Comparison of ENCODE assay signal across 30 mouse cellular contexts in the genomic region with DNA sequence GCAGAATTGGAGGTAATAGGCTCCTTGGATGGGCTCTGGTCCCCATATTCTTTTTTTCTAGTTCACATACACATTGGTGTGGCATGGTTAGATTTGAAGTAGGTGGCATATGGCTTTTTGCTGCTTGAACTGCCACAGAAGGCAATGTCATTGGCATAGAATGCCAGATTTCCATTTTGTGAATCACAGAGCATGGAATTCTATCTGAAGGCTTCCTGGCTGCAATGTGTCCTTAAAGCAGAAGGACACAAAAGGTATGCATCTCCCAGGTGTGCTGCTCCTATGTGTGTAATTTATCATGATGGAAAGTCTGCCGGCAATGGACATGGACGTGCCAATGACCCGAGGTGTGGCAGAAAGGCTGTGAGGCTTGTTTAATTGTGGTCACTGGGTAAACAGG.
DNase-seq lines count a peak whose midpoint lies in the region; ATAC-seq lines count a peak whose summit lies in the region.
"Had no signal": no experiment of that assay in that cellular context is flagged by ENCODE, and none has a peak within 500 bp of the region (broad histone marks: within the 10 kb centered on the region; RNA-seq: fewer than 3 reads in every experiment).

No protein-coding gene starts in this region.

- no peak overlapping the region for H3K4me3 ChIP-seq in forebrain, embryonic 14.5 days (ENCODE audit: low read depth, low read length)
- no peak overlapping the region for H3K4me3 ChIP-seq in forebrain, embryonic 12.5 days (replicated peaks)
- H3K4me3 ChIP-seq: embryonic facial prominence, embryonic 10.5 days; embryonic facial prominence, embryonic 15.5 days; forebrain, embryonic 13.5 days; heart, embryonic 10.5 days; heart, embryonic 15.5 days; liver, embryonic 13.5 days; midbrain, embryonic 13.5 days had no signal

- no peaks in the 10 kb centered on the region for H3K9me3 ChIP-seq in forebrain, embryonic 14.5 days (replicated peaks; ENCODE audit: control insufficient read depth, low read length)
- H3K9me3 ChIP-seq in forebrain, embryonic 12.5 days = no peaks in the 10 kb centered on the region
- H3K9me3 ChIP-seq: embryonic facial prominence, embryonic 10.5 days; embryonic facial prominence, embryonic 15.5 days; forebrain, embryonic 13.5 days; heart, embryonic 10.5 days; heart, embryonic 15.5 days; liver, embryonic 13.5 days; midbrain, embryonic 13.5 days had no signal

- no peak overlapping the region for H3K27ac ChIP-seq in forebrain, embryonic 14.5 days (ENCODE audit: low read depth, low read length)
- H3K27ac ChIP-seq in forebrain, embryonic 12.5 days = no peak overlapping the region
- H3K27ac ChIP-seq: embryonic facial prominence, embryonic 10.5 days; embryonic facial prominence, embryonic 15.5 days; forebrain, embryonic 13.5 days; heart, embryonic 10.5 days; heart, embryonic 15.5 days; liver, embryonic 13.5 days; macrophage; midbrain, embryonic 13.5 days had no signal

- H3K9ac ChIP-seq in forebrain, embryonic 14.5 days (ENCODE audit: low read length) = no peak overlapping the region
- no peak overlapping the region for H3K9ac ChIP-seq in forebrain, embryonic 12.5 days
- H3K9ac ChIP-seq: embryonic facial prominence, embryonic 15.5 days; forebrain, embryonic 13.5 days; heart, embryonic 15.5 days; liver, embryonic 13.5 days; midbrain, embryonic 13.5 days had no signal

- H3K27me3 ChIP-seq in forebrain, embryonic 14.5 days (replicated peaks; ENCODE audit: control insufficient read depth, insufficient read depth, low read length) = no peaks in the 10 kb centered on the region
- H3K27me3 ChIP-seq in forebrain, embryonic 12.5 days = no peaks in the 10 kb centered on the region
- H3K27me3 ChIP-seq: CH12.LX; embryonic facial prominence, embryonic 15.5 days; forebrain, embryonic 13.5 days; heart, embryonic 15.5 days; liver, embryonic 13.5 days; midbrain, embryonic 13.5 days had no signal

- H3K36me3 ChIP-seq in forebrain, embryonic 14.5 days (ENCODE audit: control insufficient read depth, insufficient read depth, low read length) = no peaks in the 10 kb centered on the region
- H3K36me3 ChIP-seq in forebrain, embryonic 12.5 days (replicated peaks) = no peaks in the 10 kb centered on the region
- H3K36me3 ChIP-seq: embryonic facial prominence, embryonic 10.5 days; embryonic facial prominence, embryonic 15.5 days; heart, embryonic 10.5 days; heart, embryonic 15.5 days; liver, embryonic 13.5 days; midbrain, embryonic 13.5 days had no signal

- ATAC-seq in forebrain, embryonic 14.5 days = no peak
- no peak for ATAC-seq in forebrain, embryonic 12.5 days (ENCODE audit: low FRiP score)
- peak; percentile 87 for ATAC-seq in cerebellum, adult (ENCODE audit: insufficient number of reproducible peaks, low FRiP score, low TSS enrichment)
- no peak for ATAC-seq in monocyte, adult 5-6 weeks (replicated peaks; ENCODE audit: insufficient number of reproducible peaks, low FRiP score, low TSS enrichment, poor library complexity, severe bottlenecking)
- ATAC-seq: activated CD4-positive, CD25-positive, alpha-beta regulatory T cell, adult 4 months; forebrain, embryonic 13.5 days; inflammation-experienced regulatory T-cells, adult 6 months; lung, postnatal 0 days; midbrain, embryonic 13.5 days had no signal

- peak; percentile 11 for DNase-seq in forebrain, embryonic 14.5 days (ENCODE audit: low spot score)
- peak; percentile 75 for DNase-seq in cerebellum, adult 8-10 months
- DNase-seq in cerebellum, postnatal 25 days = peak; percentile 75 to 80
- no peak for DNase-seq in layer of hippocampus, adult 9-10 months (ENCODE audit: low spot score)
- DNase-seq in adrenal gland, postnatal 36 days = no peak
- DNase-seq: adrenal gland, adult 8-10 months; gastrocnemius, postnatal 25 days; heart, adult 11 months; kidney, adult 18-20 months; kidney, postnatal 36 days; layer of hippocampus, postnatal 36 days; left cerebral cortex, postnatal 4 days; liver, embryonic 13.5 days; lung, adult 18-20 months; spleen, adult 18-20 months; thymus, postnatal 25 days had no signal

- H3K4me2 ChIP-seq in forebrain, embryonic 14.5 days (ENCODE audit: low read length) = no peak overlapping the region
- no peak overlapping the region for H3K4me2 ChIP-seq in forebrain, embryonic 12.5 days
- H3K4me2 ChIP-seq: embryonic facial prominence, embryonic 15.5 days; forebrain, embryonic 13.5 days; heart, embryonic 15.5 days; liver, embryonic 13.5 days; midbrain, embryonic 13.5 days had no signal

- no peaks in the 10 kb centered on the region; the same call in 1 of the 2 replicates for H3K4me1 ChIP-seq in forebrain, embryonic 14.5 days (ENCODE audit: control insufficient read depth, insufficient read depth, low read length)
- H3K4me1 ChIP-seq in forebrain, embryonic 12.5 days = peaks cover 2% of the 10 kb centered on the region; the same call in 1 of the 2 replicates
- H3K4me1 ChIP-seq: embryonic facial prominence, embryonic 10.5 days; embryonic facial prominence, embryonic 15.5 days; heart, embryonic 10.5 days; heart, embryonic 15.5 days; liver, embryonic 13.5 days; midbrain, embryonic 13.5 days had no signal

- 89% methylated on average over 3 of the region's 3 CpGs for WGBS in forebrain, embryonic 14.5 days
- 94% methylated on average over 3 of the region's 3 CpGs for WGBS in forebrain, embryonic 12.5 days

Comparison
In these comparisons a context has a peak if more than half of its experiments do, and no peak if none do; other contexts are left out.
1. DNase-seq: peak in forebrain, embryonic 14.5 days (single experiment), cerebellum, adult 8-10 months (single experiment) and cerebellum, postnatal 25 days (2 of 2); none in layer of hippocampus, adult 9-10 months (single experiment) and adrenal gland, postnatal 36 days (0 of 2).